Mouse (Mus musculus) lung, embryonic 14.5 days (tissue): ENCODE data around the gene Ltbp1. TPM values are rescaled to one million over a fixed set of nuclear protein-coding genes. Genes with fewer than 3 reads are reported as not detected.
A peak's percentile ranks its signal among the peaks of the same experiment; 100 is the strongest.
"Not testable (repeated sequence)": the region's sequence is repeated elsewhere in the genome, so short reads cannot be mapped to it uniquely, and the experiment has no call there.

Experiments used
- ATAC-seq: fragments of 200-750 bp; cut with Nextera tagmentation; 2 replicates; pipeline ENCODE4 v1.8.0; 2017; ENCODE audit warnings: mild to moderate bottlenecking, moderate TSS enrichment, moderate library complexity; ENCODE audit not compliant: insufficient read depth
- DNase-seq: peaks from one replicate; pipeline ENCODE4 v3.0.0-alpha.2; 2015
- H3K27ac ChIP-seq: fragments of 300-500 bp; sonication (generic); 2 replicates; pipeline ENCODE4 v1.5.1; 2014; ENCODE audit warnings: low read depth, mild to moderate bottlenecking, moderate library complexity
- H3K27me3 ChIP-seq: fragments of 300-500 bp; sonication (generic); 2 replicates; pipeline ENCODE4 v1.6.1; 2014; ENCODE audit warnings: low read length, control low read depth; ENCODE audit not compliant: insufficient read depth
- H3K36me3 ChIP-seq: fragments of 300-500 bp; sonication (generic); 2 replicates; pipeline ENCODE4 v1.6.1; 2014; ENCODE audit warnings: control low read depth; ENCODE audit not compliant: insufficient read depth
- H3K4me1 ChIP-seq: fragments of 300-500 bp; sonication (generic); 2 replicates; pipeline ENCODE4 v1.6.1; 2014; ENCODE audit warnings: antibody characterized with exemption, control low read depth; ENCODE audit not compliant: insufficient read depth
- H3K4me2 ChIP-seq: fragments of 300-500 bp; sonication (generic); 2 replicates; pipeline ENCODE4 v1.6.1; 2014; ENCODE audit warnings: mild to moderate bottlenecking
- H3K4me3 ChIP-seq: fragments of 300-500 bp; sonication (generic); 2 replicates; pipeline ENCODE4 v1.5.1; 2014; ENCODE audit warnings: low read depth, low read length
- H3K9ac ChIP-seq: fragments of 300-500 bp; sonication (generic); 2 replicates; pipeline ENCODE4 v1.6.1; 2014
- H3K9me3 ChIP-seq: fragments of 300-500 bp; sonication (generic); 2 replicates; pipeline ENCODE4 v1.6.1; 2016; ENCODE audit warnings: low read depth, low read length, control low read depth
- CTCF ChIP-seq: IDR thresholded peaks from 2 replicates; pipeline ENCODE4 v1.5.1; 2016; ENCODE audit warnings: antibody characterized with exemption, low read depth
- WGBS: fragments of 180-500 bp; shearing (Covaris S2); extraction: QIAGEN DNeasy Blood & Tissue Kit; methylation state at CpG from one replicate; pipeline ENCODE4 v1.1.7; 2014; 5-methylcytosine and 5-hydroxymethylcytosine counted together
- polyA plus RNA-seq: library from polyadenylated mRNA; unstranded; fragments of >200 nt; fragmentation: Nextera tagmentation; extraction: Ambion mirVana; gene quantifications from 2 replicates; pipeline ENCODE4 v1.2.1, GENCODE M21; 2014

The Ltbp1 gene
- polyA plus RNA-seq, 1 experiment from 2014 or later = 33.8 TPM

DNA sequence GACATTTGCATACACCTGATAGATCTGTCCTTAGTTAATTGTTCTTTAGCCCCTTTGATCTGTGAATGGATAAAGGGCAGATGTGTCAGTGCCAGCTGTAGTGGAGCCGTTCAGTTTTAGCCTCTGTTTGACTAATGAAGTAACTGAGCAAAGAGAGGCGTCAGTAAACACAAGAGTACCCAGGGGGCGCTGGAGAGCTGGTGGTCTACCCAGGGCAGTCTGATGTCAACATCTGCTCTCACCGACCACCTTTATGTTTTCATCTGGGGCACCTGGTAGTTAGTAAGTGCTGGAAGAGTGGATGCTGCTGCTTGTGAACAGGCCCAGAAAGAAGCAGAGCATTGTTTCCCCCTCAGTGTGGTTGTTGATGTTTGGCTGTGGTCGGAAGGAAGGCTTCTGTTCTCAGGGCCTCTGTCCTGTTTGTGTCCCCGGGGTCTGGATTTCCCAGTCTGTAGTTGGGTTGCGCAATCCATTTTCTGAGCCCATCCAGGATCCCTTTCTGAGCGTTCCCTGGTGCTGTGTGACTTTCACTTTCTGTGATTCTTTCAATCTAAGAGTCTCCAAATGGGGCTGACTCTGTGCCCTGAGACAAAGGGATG, 123.1 kb downstream of the Ltbp1 start:
- 44% methylated on average over 8 of the region's 8 CpGs for WGBS

DNA sequence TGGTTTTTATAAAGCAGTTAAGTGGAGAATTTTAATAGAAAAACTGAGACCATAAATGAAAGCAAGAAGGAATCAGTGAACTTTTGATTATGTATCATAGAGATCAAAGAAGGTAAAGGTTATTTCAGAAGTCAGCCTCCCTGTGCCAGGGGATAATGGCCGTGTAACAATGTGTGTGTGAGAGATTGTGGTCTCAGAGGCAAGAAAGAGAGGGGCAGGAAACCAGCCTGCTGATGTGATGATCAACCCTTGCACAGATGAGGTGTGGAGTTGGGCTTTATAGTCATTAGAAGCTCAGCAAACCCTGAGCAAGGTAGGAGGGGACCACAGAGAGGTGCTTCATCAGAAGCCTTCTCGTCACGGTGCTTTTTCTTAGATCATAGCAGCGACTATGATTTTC, 128.6 kb downstream of the Ltbp1 start:
- no peak for TF ChIP-seq CTCF
- 87% methylated on average over 4 of the region's 4 CpGs for WGBS

More for the DNA sequence above, 123.1 kb downstream of the Ltbp1 start:
- Histone ChIP-seq H3K4me1 (no peaks in the 10 kb centered on the region), H3K27me3 (no peaks in the 10 kb centered on the region), H3K4me2 (no peak overlapping the region), H3K27ac (no peak overlapping the region), H3K36me3 (no peaks in the 10 kb centered on the region), H3K9me3 (no peaks in the 10 kb centered on the region), H3K4me3 (no peak overlapping the region), H3K9ac (no peak overlapping the region)
- TF ChIP-seq CTCF = peak; percentile 52
- ATAC-seq = peak; percentile 35; the same call in 1 of the 2 replicates
- peak; percentile 52 for DNase-seq

DNA sequence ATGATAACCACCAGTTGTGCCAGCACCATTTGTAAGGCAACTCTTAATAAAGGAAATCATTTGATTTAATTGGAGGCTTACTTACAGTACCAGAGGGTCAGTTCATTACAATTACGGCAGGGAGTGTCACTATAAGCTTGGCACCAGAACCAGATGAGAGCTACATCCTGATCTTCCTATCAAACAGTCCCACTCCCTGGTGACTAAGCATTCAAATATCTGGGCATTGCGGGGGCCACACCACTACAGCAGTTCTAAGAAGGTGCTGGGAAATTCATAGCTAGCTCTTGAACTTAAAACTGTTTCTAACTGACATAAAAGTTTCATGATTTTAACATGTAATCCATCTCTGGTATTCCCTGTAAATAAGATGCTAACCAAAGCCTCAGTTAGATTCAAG, 134.4 kb downstream of the Ltbp1 start:
- 91% methylated on average over 2 of the region's 2 CpGs for WGBS
- no peaks in the 10 kb centered on the region for H3K36me3 ChIP-seq
- H3K4me1 ChIP-seq = no peaks in the 10 kb centered on the region
- H3K9me3 ChIP-seq = no peaks in the 10 kb centered on the region
- H3K4me3 ChIP-seq = no peak overlapping the region
- TF ChIP-seq CTCF = no peak
- DNase-seq = no peak
- H3K4me2 ChIP-seq = no peak overlapping the region
- H3K27me3 ChIP-seq = no peaks in the 10 kb centered on the region
- H3K9ac ChIP-seq = no peak overlapping the region
- H3K27ac ChIP-seq = no peak overlapping the region
- no peak for ATAC-seq

More for the DNA sequence above, 128.6 kb downstream of the Ltbp1 start:
- Histone ChIP-seq H3K9me3 (no peaks in the 10 kb centered on the region), H3K4me2 (no peak overlapping the region), H3K27me3 (no peaks in the 10 kb centered on the region), H3K27ac (no peak overlapping the region), H3K9ac (no peak overlapping the region), H3K36me3 (no peaks in the 10 kb centered on the region), H3K4me1 (no peaks in the 10 kb centered on the region), H3K4me3 (no peak overlapping the region)
- no peak for DNase-seq
- ATAC-seq = no peak

DNA sequence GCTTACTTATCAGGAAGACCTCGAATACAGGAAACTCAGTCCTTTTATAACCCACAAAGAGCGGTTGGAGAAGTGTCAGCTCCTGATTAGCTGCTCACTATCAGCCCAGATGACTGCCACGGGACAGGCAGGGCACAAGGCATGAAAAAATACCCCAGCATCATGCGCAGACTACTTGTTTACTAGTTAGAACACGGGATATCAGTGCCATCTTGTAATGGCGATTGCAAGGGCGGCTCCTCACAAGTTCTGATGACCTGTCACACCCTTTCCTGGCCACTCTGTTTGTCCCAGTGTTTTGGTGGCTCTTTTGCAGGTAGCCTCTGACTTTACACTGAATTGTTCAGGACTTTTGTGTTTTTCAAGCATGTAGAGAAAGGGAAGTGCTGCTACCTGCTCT, 137.5 kb downstream of the Ltbp1 start:
- not testable (repeated sequence) for H3K27ac ChIP-seq, H3K4me1 ChIP-seq, H3K9me3 ChIP-seq, H3K9ac ChIP-seq, H3K36me3 ChIP-seq, H3K4me2 ChIP-seq, H3K4me3 ChIP-seq, H3K27me3 ChIP-seq, ATAC-seq, DNase-seq
- WGBS = 84% methylated on average over 7 of the region's 7 CpGs

DNA sequence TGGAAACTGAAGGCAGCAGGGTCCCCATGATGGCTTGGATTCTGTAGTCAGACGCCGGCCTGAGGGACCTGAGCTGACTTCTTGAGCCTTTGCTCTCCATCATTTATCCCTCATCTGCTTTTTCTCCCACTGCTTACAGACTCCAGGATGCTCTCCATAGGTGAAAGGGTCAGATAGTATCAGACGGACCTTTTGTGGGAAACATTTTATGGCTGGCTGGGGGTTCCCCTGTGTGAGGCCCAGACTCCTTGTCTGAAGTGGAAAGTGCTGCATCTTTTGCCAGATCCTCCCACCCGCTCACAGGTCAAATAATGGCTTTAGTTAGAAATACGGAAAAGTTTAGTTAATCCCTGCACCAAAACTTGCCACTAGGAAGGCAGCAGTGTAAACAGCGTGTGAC, 138.6 kb downstream of the Ltbp1 start:
- TF ChIP-seq CTCF = no peak
- no peaks in the 10 kb centered on the region for H3K36me3 ChIP-seq
- H3K4me1 ChIP-seq = no peaks in the 10 kb centered on the region
- no peak overlapping the region for H3K4me2 ChIP-seq
- 60% methylated on average over 6 of the region's 6 CpGs for WGBS
- no peak overlapping the region for H3K4me3 ChIP-seq
- H3K27me3 ChIP-seq = no peaks in the 10 kb centered on the region
- ATAC-seq (no peak), DNase-seq (no peak)
- no peaks in the 10 kb centered on the region for H3K9me3 ChIP-seq
- no peak overlapping the region for H3K27ac ChIP-seq
- H3K9ac ChIP-seq = no peak overlapping the region

DNA sequence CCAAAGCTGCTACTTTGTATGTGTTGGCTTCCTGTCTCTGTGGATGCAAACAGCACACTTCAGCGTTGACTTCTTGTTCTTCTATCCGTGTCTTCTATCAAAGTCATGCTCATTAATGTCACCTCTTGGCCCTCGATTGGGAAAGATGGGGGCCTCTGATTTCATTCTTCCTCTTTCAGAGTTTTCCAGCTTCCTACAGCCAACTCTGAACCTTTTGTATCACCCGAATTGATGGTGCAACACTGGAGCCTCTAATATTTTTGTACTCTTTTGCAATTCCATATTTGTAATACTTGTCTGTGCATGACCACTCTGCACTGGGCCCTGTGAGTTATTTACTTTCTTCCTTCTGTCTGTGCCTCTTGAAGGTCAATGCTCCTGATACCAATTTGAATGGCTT, 141.8 kb downstream of the Ltbp1 start:
- no peak for TF ChIP-seq CTCF
- WGBS = 78% methylated on average over 4 of the region's 4 CpGs
- no peaks in the 10 kb centered on the region for H3K9me3 ChIP-seq
- no peak overlapping the region for H3K9ac ChIP-seq
- no peaks in the 10 kb centered on the region for H3K27me3 ChIP-seq
- H3K36me3 ChIP-seq = no peaks in the 10 kb centered on the region
- H3K27ac ChIP-seq = no peak overlapping the region
- ATAC-seq = no peak
- no peak overlapping the region for H3K4me2 ChIP-seq
- no peak for DNase-seq
- no peaks in the 10 kb centered on the region for H3K4me1 ChIP-seq
- no peak overlapping the region for H3K4me3 ChIP-seq

DNA sequence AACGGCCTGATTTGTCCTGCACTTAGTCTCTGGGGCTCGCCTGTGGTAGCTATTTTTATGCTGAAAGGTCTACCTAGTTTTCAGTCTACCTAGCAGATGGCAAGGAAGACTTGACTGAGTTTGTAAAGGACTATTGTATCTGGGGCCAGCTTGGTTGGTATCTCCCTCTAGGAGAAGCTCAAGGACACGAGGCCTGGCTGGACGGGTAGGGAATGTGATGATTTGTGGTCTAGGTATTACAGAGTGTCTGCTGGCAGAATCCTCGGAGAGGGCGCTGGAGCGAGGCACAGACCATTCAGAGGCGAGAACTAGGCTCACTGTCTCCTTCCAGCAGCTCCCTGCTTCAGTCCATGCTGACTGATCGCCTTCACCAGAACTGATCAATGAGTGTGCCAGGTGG, 146.4 kb downstream of the Ltbp1 start:
- DNase-seq = no peak

More for the DNA sequence above, 146.4 kb downstream of the Ltbp1 start:
- TF ChIP-seq CTCF = no peak
- Histone ChIP-seq H3K4me2 (no peak overlapping the region), H3K9me3 (no peaks in the 10 kb centered on the region), H3K9ac (no peak overlapping the region), H3K27ac (no peak overlapping the region), H3K27me3 (no peaks in the 10 kb centered on the region), H3K4me3 (no peak overlapping the region), H3K36me3 (no peaks in the 10 kb centered on the region), H3K4me1 (no peaks in the 10 kb centered on the region)
- no peak for ATAC-seq
- WGBS = 77% methylated on average over 9 of the region's 9 CpGs
